Mouse (Mus musculus) ES-E14 (cell line): ENCODE data around the gene Osbpl11.

Experiments
- HCFC1 ChIP-seq: IDR thresholded peaks from 2 replicates; pipeline ENCODE4 v1.6.1; 2012; ENCODE audit warnings: low read length, inconsistent platforms, borderline replicate concordance; ENCODE audit not compliant: insufficient read depth
- MAFK ChIP-seq: IDR thresholded peaks from 2 replicates; pipeline ENCODE4 v1.6.1; 2014; ENCODE audit warnings: mild to moderate bottlenecking, low read depth, low read length, inconsistent platforms; ENCODE audit not compliant: insufficient read depth
- ZC3H11A ChIP-seq: IDR thresholded peaks from 2 replicates; pipeline ENCODE4 v1.6.1; 2012; ENCODE audit warnings: low read depth, mild to moderate bottlenecking, inconsistent platforms, low read length, borderline replicate concordance

- TF ChIP-seq ZC3H11A: no peak
- no peak for TF ChIP-seq MAFK
- TF ChIP-seq HCFC1: no peak
These were observed 61.7 kb downstream of the Osbpl11 start for GRCm38 (mm10) chr16:33246526-33246925.
